Mouse (Mus musculus) embryonic facial prominence, embryonic 10.5 days (tissue): ENCODE measurements at regions not wholly inside any gene's neighbourhood (a gene's known extent, or its start where the extent isn't known, plus 50 kb on each side); places are given as distances from the start of the nearest gene placed in this dataset.

Source experiments
- DNase-seq: peaks from one replicate; pipeline ENCODE4 v3.0.0-alpha.2; 2017; ENCODE audit warnings: low spot score
- H3K27ac ChIP-seq: fragments of 300-500 bp; sonication (generic); replicated peaks from 2 replicates; pipeline ENCODE4 v1.5.1; 2016; ENCODE audit warnings: mild to moderate bottlenecking
- H3K27me3 ChIP-seq: fragments of 300-500 bp; sonication (generic); replicated peaks from 2 replicates; pipeline ENCODE4 v1.6.1; 2016; ENCODE audit warnings: low read depth, mild to moderate bottlenecking; ENCODE audit not compliant: poor library complexity, severe bottlenecking
- H3K36me3 ChIP-seq: fragments of 300-500 bp; sonication (generic); replicated peaks from 2 replicates; pipeline ENCODE4 v1.6.1; 2016; ENCODE audit warnings: mild to moderate bottlenecking, moderate library complexity
- H3K4me1 ChIP-seq: fragments of 300-500 bp; sonication (generic); 2 replicates; pipeline ENCODE4 v1.6.1; 2016
- H3K4me3 ChIP-seq: fragments of 300-500 bp; sonication (generic); 2 replicates; pipeline ENCODE4 v1.5.1; 2016; ENCODE audit warnings: mild to moderate bottlenecking, moderate library complexity
- H3K9me3 ChIP-seq: fragments of 300-500 bp; sonication (generic); 2 replicates; pipeline ENCODE4 v1.6.1; 2016; ENCODE audit warnings: mild to moderate bottlenecking
- WGBS: fragments of 180-500 bp; shearing (Covaris S2); methylation state at CpG from one replicate; pipeline ENCODE4 v1.1.7; 2016; 5-methylcytosine and 5-hydroxymethylcytosine counted together

DNA sequence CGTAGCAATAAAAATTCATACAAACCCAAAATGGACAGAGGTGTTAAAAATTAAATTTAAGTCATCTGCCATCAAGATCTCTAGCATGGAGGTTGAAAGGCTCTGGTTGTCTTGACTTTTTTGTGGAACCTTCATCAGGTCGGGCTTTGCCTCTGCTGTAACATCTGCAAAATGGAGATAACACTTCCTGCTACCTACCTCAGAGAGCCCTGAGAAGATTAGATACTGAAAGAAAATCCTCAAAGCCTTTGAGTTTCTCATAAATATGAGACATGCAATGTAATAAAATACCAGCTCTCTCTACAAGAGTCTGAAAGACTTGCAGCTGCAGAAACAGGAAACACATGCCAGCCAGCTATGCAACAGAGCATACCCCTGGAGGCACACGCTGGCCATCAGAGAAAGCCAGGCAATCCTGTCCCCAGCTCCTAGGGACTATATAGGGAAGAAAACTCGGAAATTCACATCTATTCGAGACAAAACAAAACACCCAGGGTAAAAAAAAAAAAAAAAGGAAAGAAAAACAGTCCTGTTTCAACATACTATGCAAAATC lies 299.1 kb downstream of the Gm11361 start:
- peaks cover 52% of the 10 kb centered on the region for H3K4me1 ChIP-seq
- peaks cover 18% of the 10 kb centered on the region for H3K36me3 ChIP-seq
- H3K4me3 ChIP-seq: no peak overlapping the region
- 47% methylated on average over 5 of the region's 5 CpGs for WGBS
- H3K27me3 ChIP-seq: no peaks in the 10 kb centered on the region
- H3K27ac ChIP-seq: no peak overlapping the region
- DNase-seq: peak; percentile 54
- no peaks in the 10 kb centered on the region for H3K9me3 ChIP-seq

DNA sequence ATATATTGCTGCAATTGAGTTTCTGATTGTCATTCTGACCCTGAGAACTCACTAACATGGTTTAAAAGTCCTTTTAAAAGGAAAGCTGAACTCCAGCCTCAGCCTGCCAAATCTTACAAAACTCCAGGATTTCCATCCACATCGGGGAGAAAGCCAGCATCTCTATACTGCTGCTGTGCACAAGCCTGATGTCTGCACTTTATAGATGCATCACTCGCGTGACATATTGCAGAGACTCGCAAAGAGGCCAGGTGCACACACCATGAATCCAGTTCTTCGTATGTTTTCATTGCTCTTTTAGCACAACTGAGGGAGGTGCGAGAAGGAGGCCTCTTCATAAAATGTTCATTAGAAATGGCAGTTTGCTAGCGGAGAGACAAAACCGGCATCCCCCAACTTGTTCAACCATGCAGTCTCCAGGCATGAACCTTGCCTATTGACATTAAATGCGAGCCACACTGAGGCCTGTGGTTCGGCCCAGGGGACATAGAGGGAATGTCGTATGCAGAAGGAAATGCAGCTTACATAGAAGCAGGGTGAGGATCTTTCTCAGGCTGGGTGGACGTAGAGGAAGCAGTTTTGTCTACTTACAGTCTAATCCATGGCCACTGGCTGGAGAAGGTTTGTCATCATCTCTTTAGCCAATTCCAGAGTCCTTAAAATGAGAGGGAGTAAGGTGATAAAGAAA lies 297.0 kb downstream of the Gm11361 start:
- no peaks in the 10 kb centered on the region for H3K27me3 ChIP-seq

DNA sequence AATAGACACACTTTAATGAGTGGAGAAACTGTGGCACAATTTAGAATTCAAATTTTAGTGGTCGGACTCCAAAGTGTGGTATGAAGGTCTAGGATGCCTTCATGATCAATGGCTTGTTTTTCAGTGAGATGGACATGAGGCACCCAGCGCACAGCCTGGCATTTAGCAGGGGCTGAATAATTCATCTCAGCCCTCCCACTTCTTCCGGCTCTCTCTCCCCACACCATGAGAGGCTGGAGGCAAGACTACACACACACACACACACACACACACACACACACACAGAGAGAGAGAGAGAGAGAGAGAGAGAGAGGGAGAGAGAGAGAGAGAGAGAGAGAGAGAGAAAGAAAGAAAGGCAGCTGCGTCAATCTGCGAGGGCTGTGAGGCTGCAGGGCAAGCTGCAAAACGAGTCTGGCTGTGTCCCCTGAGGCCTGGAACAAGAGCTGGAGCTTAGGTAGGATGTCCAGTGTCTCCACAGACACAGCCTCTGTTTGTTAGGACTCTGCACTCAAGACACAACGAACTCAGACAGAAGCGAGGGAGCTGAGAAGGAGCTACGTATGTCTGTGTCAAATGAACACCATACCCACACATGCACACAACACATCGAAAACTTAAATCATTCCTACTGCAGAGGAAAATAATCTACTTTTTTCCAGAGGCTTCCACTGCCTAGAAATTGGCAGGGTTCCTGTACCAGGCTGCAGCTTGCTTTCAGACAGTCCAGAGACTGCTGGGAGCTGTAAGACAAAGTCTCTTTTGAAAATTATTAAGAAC lies 295.8 kb downstream of the Gm11361 start:
- peaks cover 53% of the 10 kb centered on the region for H3K4me1 ChIP-seq
- H3K4me3 ChIP-seq: 0 out of 2 replicates have a peak overlapping the region, but pooled peaks have one; percentile 11
- DNase-seq: peak; percentile 52

More for the DNA sequence above, 297.0 kb downstream of the Gm11361 start:
- H3K4me3 ChIP-seq: no peak overlapping the region
- peak overlapping the region; percentile 60 for H3K27ac ChIP-seq
- peaks cover 53% of the 10 kb centered on the region for H3K4me1 ChIP-seq
- no peaks in the 10 kb centered on the region for H3K9me3 ChIP-seq
- WGBS: 82% methylated on average over 12 of the region's 12 CpGs
- no peak for DNase-seq
- peaks cover 12% of the 10 kb centered on the region for H3K36me3 ChIP-seq

DNA sequence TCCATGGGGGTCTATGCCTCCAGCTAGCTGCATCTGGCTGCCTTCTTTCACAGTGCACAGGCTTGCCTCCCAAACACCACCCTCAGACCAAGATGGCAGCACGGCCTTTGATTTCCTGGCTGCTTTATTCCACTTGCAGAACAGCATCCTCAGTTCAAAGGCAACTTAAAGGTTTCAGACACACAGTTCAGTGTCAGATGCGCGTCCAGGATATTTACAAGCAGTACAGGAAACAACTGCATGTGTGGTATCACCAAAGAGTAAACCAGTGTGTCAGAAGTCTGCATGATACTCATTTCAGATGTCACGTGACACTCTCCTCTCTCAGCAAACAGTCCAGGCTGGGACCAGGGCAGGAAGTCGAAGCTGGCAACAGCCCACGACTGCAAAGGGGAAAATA lies 294.2 kb downstream of the Gm11361 start:
- Histone ChIP-seq H3K27ac (peak overlapping the region; percentile 45; the same call in 1 of the 2 replicates), H3K4me1 (peaks cover 46% of the 10 kb centered on the region), H3K36me3 (0 out of 2 replicates have a peak, but pooled peaks cover 8% of the 10 kb centered on the region), H3K27me3 (no peaks in the 10 kb centered on the region), H3K4me3 (no peak overlapping the region), H3K9me3 (no peaks in the 10 kb centered on the region)
- DNase-seq: no peak
- WGBS: 76% methylated on average over 6 of the region's 6 CpGs

More for the DNA sequence above, 295.8 kb downstream of the Gm11361 start:
- Histone ChIP-seq H3K36me3 (peaks cover 10% of the 10 kb centered on the region), H3K9me3 (no peaks in the 10 kb centered on the region), H3K27me3 (no peaks in the 10 kb centered on the region), H3K27ac (peak overlapping the region; percentile 76)
- WGBS: 33% methylated on average over 10 of the region's 10 CpGs

DNA sequence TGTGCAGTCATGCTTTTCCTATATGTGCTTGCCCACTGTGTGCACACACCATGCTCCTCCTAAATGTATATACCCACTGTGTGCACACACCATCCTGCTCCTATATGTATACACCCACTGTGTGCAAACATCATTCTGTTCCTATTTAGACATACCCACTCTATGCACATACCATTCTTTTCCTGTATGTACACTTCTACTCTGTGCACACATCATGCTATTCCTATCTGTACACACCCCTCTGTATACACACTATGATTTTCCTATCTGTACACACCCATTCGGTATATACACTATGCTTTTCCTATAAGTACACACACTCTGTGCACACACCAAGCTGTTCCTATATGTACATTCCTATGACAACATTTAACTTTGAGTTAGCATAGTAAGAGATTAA lies 288.5 kb downstream of the Gm11361 start:
- peaks cover 10% of the 10 kb centered on the region; the same call in 1 of the 2 replicates for H3K36me3 ChIP-seq
- H3K4me3 ChIP-seq: no peak overlapping the region
- peak overlapping the region; percentile 83; the same call in 1 of the 2 replicates for H3K27ac ChIP-seq
- no peaks in the 10 kb centered on the region for H3K27me3 ChIP-seq
- no peak for DNase-seq
- 86% methylated on average over 1 of the region's 1 CpGs for WGBS
- peaks cover 35% of the 10 kb centered on the region for H3K4me1 ChIP-seq
- H3K9me3 ChIP-seq: no peaks in the 10 kb centered on the region

DNA sequence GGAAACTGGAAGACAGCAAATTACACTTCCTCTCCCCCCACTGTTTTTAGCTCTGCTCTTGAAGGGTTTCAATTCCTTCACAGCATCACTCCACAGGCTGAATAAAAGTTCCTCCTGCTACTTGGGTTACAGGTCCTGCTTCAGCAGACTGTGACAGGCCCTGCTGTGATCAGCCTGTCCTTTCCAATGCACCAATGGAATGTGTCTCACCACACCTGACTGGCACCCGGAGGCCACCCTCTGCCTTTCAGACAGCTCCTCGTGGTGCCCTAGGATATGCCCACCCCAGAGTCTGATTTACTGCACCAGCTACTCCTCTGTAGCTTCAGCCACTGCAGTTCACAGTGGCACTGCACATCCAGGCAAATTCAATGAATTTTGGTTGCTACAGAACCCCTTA lies 288.0 kb downstream of the Gm11361 start:
- Histone ChIP-seq H3K4me3 (no peak overlapping the region), H3K27ac (peak overlapping the region; percentile 83), H3K9me3 (no peaks in the 10 kb centered on the region), H3K27me3 (no peaks in the 10 kb centered on the region), H3K4me1 (peaks cover 35% of the 10 kb centered on the region), H3K36me3 (peaks cover 10% of the 10 kb centered on the region; the same call in 1 of the 2 replicates)
- peak; percentile 26 for DNase-seq
- 49% methylated on average over 2 of the region's 2 CpGs for WGBS

DNA sequence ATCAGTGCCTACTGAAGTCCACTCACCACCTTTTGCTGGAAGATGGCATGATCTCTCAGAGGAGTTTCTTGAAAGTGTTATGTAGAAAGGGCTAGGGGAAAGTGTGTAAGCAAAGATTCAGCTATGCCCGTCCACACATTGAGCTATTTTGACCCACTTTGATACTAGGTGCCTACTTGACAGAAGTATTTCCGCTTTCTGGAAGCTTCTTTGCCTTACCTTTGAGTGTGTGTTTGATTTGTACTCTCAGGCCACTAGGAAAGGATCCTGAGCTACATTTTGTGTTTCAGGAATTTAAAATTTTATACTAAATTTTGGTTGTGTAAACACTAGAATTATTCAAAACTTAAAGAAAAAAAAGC lies 287.5 kb downstream of the Gm11361 start:
- 68% methylated on average over 2 of the region's 2 CpGs for WGBS
- H3K9me3 ChIP-seq: no peaks in the 10 kb centered on the region
- peak overlapping the region; percentile 34 for H3K4me3 ChIP-seq
- peaks cover 35% of the 10 kb centered on the region for H3K4me1 ChIP-seq
- H3K27me3 ChIP-seq: no peaks in the 10 kb centered on the region
- no peak for DNase-seq
- H3K27ac ChIP-seq: peak overlapping the region; percentile 83
- H3K36me3 ChIP-seq: peaks cover 10% of the 10 kb centered on the region; the same call in 1 of the 2 replicates

DNA sequence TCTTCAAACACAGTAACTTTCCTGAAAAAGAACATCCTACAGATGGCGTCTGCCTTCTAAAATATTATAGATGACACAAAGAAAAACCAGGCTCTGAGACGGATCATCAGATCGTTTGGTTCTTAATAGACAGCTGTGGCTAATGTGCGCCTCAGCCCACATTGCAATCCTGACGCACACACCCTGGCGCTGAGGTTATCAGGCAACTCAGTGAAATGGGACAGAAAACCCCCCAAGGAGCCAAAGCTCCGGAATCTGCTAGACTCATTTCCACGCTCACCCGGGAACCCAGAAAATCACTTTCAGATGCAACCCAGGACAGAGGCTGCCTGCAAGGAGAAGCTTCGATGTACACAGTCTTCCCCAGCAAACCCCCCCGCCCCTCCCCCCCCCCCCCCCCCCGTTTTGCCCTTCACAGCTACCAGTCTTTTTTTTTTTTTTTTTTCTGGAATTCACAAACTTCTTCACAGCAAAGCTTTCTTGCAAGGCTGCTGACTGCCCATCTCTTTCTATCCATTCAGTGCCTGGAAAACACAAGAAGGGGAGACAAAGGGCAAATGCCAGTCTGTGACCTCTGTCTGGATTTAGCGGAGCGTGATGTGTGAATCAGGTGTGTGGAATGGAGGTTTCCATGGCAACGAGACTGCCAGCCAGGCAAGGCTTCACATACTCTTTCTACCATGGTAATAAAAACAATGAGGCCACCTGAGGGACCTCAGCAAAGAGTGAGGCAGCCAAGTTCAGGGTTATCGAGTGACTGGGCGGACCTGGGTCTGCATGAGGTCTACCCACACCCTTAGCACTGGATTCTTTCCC lies 286.9 kb downstream of the Gm11361 start:
- WGBS: 17% methylated on average over 15 of the region's 17 CpGs
- Histone ChIP-seq H3K36me3 (peaks cover 10% of the 10 kb centered on the region; the same call in 1 of the 2 replicates), H3K4me3 (peak overlapping the region; percentile 34)

DNA sequence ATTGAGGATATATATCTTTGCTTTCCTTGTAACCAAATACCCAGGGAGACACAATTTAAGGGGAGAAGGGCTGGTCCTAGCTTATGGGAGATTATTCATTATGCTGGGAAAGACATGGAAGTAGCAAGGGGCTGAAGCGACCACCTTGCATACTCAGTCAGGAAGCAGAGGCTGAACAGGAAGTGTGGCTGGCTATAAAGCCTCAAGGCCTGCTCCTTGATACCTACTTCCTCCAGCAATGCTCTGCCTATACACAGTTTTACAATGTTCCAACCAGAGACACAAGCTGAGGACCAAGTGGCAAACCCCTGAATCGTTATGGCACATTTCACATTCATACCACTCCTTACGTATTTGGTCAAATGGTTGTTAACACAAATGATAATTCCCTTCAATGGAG lies 284.3 kb downstream of the Gm11361 start:
- DNase-seq: no peak
- Histone ChIP-seq H3K9me3 (peaks cover 11% of the 10 kb centered on the region; the same call in 1 of the 2 replicates), H3K27me3 (no peaks in the 10 kb centered on the region), H3K27ac (no peak overlapping the region), H3K4me3 (no peak overlapping the region), H3K4me1 (peaks cover 35% of the 10 kb centered on the region), H3K36me3 (peaks cover 16% of the 10 kb centered on the region)
- WGBS: 94% methylated on average over 3 of the region's 3 CpGs

More for the DNA sequence above, 286.9 kb downstream of the Gm11361 start:
- Histone ChIP-seq H3K9me3 (no peaks in the 10 kb centered on the region), H3K27ac (peak overlapping the region; percentile 83), H3K27me3 (no peaks in the 10 kb centered on the region), H3K4me1 (peaks cover 35% of the 10 kb centered on the region)
- DNase-seq: peak; percentile 81

DNA sequence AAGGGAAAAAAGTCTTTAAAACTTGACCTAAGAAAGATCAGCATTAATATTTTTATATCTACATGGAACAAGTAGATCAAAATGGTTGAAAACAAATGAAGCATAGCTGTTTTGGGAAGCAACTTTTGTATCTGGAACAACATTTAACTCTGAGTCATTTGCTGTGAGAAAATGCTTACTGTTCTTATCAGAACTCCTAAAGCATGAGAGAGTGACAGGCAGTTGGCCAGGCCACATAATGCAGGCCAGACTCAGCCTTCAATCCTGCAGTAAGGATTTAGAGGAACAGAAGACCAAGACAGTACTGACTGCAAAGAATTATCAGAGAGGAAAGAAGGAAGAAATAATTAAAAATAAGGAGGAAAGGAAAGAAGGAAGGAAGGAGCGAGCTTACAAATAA lies 275.8 kb downstream of the Gm11361 start:
- DNase-seq: no peak
- H3K27ac ChIP-seq: no peak overlapping the region
- no peaks in the 10 kb centered on the region for H3K27me3 ChIP-seq
- 92% methylated on average over 1 of the region's 1 CpGs for WGBS
- no peak overlapping the region for H3K4me3 ChIP-seq
- peaks cover 14% of the 10 kb centered on the region; the same call in 1 of the 2 replicates for H3K9me3 ChIP-seq
- H3K4me1 ChIP-seq: peaks cover 17% of the 10 kb centered on the region
- peaks cover 13% of the 10 kb centered on the region for H3K36me3 ChIP-seq

DNA sequence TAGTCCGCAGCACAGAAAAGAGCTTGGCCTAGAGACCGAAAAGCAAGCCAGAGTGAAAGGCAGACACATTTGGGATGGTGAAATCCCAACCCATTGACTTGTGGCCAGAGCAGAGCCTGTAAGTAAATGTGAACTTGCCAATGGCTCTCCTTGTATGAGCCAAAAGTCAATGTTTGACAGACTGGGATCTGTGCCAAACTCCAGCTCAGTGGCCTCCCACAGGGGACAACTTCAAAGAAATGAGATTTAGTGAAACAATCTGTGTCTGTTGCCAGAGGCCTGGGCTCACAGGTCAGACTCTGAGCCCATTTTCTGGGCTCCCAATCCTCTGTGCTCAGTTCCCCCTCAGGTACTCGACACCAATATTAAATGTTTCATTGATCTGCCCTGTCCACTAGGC lies 274.9 kb downstream of the Gm11361 start:
- H3K27ac ChIP-seq: no peak overlapping the region
- no peak overlapping the region for H3K4me3 ChIP-seq
- 83% methylated on average over 3 of the region's 3 CpGs for WGBS
- peaks cover 9% of the 10 kb centered on the region; the same call in 1 of the 2 replicates for H3K9me3 ChIP-seq
- H3K36me3 ChIP-seq: peaks cover 9% of the 10 kb centered on the region
- H3K4me1 ChIP-seq: peaks cover 17% of the 10 kb centered on the region
- DNase-seq: no peak
- no peaks in the 10 kb centered on the region for H3K27me3 ChIP-seq

DNA sequence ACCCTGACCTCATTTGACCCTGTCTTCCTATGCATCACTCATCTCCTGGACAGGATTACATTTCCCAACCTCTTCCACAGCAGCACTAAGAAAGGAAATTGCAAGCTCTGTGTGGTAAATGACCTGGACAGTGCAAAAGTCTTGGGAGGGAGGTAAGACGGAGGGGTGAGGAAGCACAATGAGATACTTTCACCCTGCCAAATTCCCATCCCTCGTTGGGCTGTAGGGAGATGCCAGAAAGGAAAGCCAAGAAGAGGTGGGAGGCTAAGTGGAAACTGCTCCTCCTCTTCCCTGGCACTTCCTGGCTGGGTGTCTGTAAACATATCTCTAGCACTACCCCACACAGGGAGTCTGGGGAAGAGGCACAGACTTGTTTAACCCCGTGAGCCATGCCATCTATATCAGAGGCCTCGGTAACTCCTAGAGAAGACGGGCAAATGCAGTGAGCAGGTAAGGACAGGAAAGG lies 274.2 kb downstream of the Gm11361 start:
- Histone ChIP-seq H3K9me3 (peaks cover 9% of the 10 kb centered on the region; the same call in 1 of the 2 replicates), H3K27me3 (no peaks in the 10 kb centered on the region), H3K27ac (no peak overlapping the region; the same call in 1 of the 2 replicates), H3K4me1 (peaks cover 17% of the 10 kb centered on the region), H3K36me3 (peaks cover 9% of the 10 kb centered on the region), H3K4me3 (no peak overlapping the region)
- DNase-seq: no peak
- WGBS: 74% methylated on average over 5 of the region's 5 CpGs
